Mouse (Mus musculus): ENCODE measurements at regions not wholly inside any gene's neighbourhood (a gene's known extent, or its start where the extent isn't known, plus 50 kb on each side); places are given as distances from the start of the nearest gene placed in this dataset.

DNA sequence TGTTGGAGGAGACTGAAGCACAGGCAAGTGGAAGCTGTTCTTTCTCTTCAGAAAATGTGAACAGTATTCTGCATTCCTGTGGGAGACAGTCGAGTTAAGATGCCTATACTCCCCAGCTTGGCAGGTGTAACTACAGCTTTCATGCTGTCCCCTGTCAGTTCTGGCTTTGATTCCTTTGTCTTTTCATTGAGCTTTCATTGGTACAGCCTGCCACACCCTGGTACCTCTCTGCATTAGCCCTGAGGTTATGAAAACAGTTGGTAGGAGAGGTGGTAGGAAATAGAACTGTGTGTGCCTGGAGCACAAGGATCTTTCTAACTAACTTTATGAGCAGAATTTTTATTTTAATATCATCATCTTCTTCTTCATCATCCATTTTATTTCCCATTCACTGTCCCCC, 551.6 kb downstream of the Car8 start:
- TF ChIP-seq CTCF (conservative IDR thresholded peaks at IDR 0.05; ENCODE audit: insufficient read depth, insufficient read length, low read depth, low read length) (no peak), POLR2A (IDR thresholded peaks at IDR 0.05; ENCODE audit: low read depth, low read length) (no peak)
